Mouse (Mus musculus) spleen, adult 2 months (tissue): ENCODE measurements around the gene Wdr3.

ENCODE experiments used
- CTCF ChIP-seq: fragments of 200-500 bp; IDR thresholded peaks from 2 replicates; pipeline ENCODE4 v1.5.1; 2011; ENCODE audit warnings: mild to moderate bottlenecking, inconsistent platforms; ENCODE audit not compliant: insufficient read depth, insufficient read length, insufficient replicate concordance; ENCODE audit errors: extremely low read depth
- POLR2A ChIP-seq: fragments of 200-500 bp; IDR thresholded peaks from 2 replicates; pipeline ENCODE4 v1.6.1; 2011; ENCODE audit warnings: low read depth, low read length, inconsistent platforms

- no peak for TF ChIP-seq CTCF
- no peak for TF ChIP-seq POLR2A
Measured at GRCm38 (mm10) chr3:100201554-100201953, 39.3 kb upstream of the Wdr3 start.
